Mouse (Mus musculus) kidney, postnatal 25 days (tissue): ENCODE results near the gene 4933417A18Rik.
"Not testable (repeated sequence)": the region's sequence is repeated elsewhere in the genome, so short reads cannot be mapped to it uniquely, and the experiment has no call there.

Experiments
- DNase-seq, 2 experiments: peaks; one replicate each; pipeline ENCODE4 v3.0.0; 2021; ENCODE audit warnings: mixed read lengths in 2 of 2

4933417A18Rik gene

DNA sequence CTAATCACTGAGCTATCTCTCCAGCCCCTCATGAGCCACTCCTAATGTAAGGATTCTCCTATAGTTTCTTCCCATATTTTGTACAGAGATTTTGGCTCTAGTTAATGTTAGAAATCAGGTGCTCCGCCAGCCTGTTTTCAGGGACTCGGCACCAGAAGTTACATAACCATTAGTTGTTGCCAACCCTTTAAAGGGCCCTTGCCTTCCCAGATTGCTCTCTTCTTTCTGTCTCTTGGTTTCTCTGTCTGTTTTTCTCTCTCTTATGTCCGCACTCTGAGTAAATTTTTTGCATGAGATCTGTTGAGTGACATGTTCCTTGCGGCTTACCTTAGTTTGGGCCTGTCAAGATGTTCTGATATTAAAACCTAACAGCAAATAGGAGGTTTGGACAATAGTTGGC is 51.9 kb downstream of the 4933417A18Rik start:
- no peak for DNase-seq

DNA sequence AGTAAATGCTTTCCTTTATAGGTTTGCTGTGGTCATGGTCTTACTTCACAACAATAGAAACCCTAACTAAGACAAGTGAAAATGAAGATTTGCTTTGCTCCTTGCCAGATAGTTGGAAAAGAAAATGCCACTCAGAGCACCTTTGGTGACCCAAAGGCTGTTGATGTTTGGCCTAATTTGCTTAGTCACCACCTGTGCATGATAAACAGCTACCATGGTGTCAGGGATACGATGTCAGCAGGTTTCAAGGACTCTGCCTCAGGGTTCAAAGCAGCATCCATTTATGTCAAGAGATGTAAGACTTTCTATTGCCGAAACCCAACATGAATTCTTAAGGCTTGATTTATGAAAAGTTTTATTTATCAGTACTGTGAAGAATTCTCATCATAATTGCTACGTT is 53.2 kb downstream of the 4933417A18Rik start:
- no peak for DNase-seq

DNA sequence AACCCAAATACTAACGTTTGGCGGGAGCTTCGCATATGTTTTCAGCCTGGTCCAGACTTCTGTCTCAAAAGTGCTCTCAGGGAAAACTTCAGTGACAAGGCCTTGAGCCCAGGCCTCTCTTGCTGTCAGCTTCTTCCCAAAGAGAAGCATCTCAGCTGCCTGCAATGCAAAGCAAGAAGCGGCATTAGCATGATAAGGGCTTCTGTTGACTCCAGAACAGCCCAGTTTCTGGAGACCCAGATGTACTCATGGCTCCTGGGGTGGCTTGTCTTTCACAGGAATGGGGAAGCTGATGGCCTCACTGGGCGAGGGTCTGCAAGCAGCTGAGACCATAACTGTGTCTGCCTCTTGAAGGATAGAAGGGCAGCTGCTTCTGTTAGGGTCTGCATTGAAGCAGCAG is 54.4 kb downstream of the 4933417A18Rik start:
- not testable (repeated sequence) for DNase-seq

DNA sequence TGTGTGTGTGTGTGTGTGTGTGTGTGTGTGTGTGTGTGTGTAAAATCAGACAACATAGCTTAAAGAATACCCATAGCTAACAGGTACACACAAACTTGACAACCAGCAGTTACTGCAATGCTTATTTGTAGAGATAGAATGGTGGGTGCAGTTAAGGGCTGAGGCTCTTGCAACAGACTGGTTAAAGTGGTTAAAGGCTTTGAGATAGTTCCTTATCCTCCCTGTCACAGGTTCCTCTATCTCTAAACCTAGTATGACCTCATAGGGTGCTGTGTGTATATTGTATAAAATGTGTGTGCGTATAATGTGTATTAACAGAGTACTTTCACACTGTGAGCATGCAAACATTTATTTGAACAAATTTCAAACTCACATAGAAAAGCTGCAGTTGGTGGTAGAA is 59.3 kb downstream of the 4933417A18Rik start:
- not testable (repeated sequence) for DNase-seq

DNA sequence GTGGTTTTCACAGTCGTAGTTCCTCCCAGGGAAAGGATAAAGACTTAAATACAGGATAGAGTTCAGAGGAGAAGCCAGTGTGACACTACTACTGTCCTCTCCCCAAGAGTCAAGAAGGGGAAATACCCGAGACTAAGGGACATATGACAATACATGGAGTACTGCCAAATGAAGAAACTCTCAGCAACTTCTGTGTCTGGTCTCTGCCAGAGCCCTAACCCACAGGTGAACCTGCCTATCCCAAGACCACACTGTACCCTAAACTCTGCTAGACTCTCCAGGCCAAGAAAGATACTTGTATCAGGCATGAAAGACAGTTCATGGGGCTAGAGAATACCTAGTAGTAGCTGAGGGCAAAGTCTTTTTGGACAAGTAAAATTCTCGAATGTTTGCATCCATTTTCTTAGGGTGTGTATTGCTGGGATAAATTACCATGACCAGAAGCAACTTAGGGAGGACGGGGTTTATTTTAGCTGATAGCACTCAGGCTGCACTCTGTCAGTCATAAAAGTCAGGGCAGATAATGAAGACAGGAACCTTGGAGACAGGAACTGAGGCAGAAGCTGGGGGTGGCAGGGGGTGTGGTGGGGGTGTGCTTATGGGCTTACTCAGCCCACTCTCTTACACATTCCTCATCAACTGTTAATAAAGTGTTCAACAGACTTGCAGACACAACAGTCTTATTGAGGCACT is 67.5 kb downstream of the 4933417A18Rik start:
- no peak for DNase-seq

DNA sequence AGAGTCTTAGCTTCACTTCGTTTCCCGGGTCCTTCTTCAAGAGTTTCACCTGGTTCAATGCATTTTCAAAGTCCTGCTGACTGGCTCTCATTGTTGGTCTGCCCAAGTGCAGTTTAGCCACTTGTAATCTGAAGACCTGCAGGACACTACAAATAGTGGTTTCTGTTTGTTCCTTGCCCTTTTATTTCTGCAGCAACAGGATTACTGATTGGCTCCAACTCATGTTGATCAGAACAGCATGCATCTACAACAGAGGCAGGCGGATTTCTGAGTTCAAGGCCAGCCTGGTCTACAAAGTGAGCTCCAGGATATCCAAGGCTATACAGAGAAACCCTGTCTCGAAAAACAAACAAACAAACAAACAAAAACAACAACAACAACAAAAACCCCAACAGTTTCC is 68.9 kb downstream of the 4933417A18Rik start:
- no peak for DNase-seq

DNA sequence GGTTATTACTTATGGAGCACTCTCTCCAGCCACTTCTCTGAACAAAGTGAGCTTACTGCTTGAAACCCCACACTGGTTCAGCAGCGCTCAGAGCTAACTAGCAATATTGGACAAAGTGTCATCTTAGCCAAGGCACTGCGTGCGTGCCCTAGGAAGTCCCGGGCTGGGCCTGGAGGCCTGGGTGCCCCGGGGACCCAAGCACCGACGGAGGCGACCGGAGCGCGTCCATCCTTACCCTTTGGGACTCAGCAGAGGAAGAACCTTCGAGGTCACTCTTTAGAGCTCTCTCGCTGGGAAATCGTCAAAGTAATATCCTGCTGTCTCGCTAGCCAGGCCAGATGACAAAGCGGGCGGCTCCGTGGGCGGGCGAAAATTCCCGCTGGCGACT is 69.4 kb downstream of the 4933417A18Rik start:
- DNase-seq = no peak

DNA sequence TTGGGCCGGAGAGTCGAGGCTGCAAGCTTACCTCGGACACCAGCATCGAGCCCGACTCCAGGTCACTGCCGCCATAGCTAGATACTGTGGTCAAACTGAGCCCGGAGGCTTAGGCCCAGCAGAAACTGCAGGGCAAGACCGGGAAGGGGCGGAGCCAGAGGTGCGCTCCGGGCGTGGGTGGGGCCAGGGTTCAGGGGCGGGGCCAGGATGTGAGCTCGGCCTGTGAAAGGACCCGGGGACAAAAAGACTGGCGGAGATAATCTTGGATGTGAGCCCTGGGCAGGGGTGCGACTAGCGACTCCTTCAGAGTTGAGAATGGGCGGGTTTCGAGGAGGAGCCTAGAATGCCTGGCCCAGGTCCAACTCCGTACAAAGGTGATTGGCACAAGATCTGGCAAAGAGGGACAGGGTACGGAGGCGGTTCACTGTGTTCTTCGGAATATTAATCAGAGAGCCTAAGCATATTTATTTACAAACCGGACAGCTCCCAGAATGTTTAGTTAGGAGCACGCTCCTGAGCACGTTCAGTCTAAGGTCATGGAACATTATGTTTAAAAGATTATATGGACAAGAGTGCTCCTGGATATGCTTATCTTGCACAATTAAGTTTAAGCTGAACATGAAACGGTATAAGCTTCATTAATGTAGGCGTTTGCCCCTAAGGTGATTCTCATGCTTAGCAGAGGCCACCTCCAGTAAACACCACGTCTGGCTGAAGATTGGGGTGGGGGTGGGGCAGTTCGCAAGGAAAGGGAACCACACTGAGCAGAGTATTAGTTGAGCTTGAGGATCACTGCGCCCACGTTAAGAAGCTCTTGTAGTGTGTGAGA is 70.0 kb downstream of the 4933417A18Rik start:
- DNase-seq = peak; percentile 98 to 99

DNA sequence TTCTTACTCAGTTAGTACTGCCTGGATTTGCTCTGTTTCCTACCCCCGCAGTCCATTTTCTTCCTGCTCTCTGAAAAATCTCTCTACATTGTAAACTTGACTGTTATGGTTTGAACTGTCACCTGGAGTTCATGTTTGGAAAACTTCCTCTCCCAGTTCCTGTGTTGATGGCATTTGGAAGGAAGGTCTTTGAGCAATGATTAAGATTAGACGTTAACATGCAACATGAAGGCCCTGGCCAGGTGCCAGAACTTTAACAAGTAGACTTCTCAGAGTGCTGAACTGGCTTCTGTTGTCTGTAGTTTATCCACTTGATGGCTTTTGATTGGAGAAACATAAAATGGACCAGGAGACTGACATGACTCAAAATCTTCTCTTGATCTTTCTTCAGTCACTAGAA is 71.7 kb downstream of the 4933417A18Rik start:
- peak; percentile 65 to 71 for DNase-seq
